Mouse (Mus musculus): ENCODE data around the gene Cdh26. TPM values are rescaled to one million over a fixed set of nuclear protein-coding genes. Genes with fewer than 3 reads are reported as not detected.

Gene Cdh26
- polyA plus RNA-seq, 1 experiment, result 0.10 TPM

DNA sequence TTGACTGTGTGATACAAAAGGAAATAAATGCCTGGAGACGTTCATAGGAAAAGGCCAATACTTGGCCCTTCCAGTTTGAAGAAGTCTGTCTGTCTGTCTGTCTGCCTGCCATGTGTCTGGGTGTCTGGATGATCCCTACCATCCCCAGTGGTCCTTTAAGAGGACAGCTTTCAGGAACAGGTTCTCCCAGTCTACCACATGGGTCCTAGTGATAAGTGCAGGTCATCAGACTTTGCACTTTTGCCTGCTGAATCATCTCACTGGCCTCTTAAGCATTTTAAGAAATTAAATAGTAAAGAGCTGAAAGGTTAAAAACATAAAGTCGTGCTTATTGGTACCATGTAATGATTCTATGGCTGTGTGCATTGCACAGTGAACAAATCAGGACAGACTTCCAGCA lies 3.2 kb downstream of the Cdh26 start:
- 40% methylated on average over 2 of the region's 2 CpGs for WGBS
- DNase-seq (ENCODE audit: low read depth, low spot score), result no peak

DNA sequence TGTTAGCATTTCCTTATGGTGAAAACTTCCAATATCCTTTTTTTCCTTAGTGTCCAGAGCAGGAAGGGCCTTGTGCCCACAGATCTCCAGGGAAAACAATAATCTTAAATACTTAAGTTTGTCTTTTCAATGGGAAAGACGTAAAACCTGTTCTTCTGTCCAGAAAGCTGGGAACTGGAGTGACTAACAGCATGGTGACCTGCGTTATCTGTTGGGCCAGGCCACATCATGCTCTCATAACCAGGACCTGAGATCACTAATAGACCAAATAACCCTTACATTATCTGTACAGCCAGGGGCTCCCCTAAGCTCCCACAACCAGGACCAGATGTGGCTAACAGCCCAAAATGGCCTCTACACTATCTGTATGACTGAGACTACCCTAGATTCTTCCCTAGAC lies 3.6 kb downstream of the Cdh26 start:
- WGBS, result 72% methylated on average over 2 of the region's 2 CpGs
- DNase-seq (ENCODE audit: low read depth, low spot score), result no peak

DNA sequence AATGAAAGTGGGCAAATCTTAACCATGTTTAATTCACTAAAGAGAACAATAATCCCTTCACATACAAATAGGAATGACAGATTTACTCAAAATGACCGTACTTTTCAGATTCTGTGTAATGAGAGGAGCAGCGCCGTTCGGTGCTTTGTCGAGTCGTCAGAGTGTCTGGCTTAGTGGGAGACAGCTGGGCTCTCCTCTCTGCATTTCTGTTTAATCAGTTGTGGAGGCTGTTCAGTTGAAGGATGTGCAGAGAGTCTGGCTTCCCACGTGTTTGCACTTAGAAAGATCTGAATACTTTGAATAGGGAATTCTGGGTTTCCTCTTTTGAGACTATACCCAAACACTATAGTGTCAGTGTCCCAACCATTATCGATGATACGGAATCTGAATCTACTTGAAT lies 7.0 kb downstream of the Cdh26 start:
- 64% methylated on average over 9 of the region's 9 CpGs for WGBS

DNA sequence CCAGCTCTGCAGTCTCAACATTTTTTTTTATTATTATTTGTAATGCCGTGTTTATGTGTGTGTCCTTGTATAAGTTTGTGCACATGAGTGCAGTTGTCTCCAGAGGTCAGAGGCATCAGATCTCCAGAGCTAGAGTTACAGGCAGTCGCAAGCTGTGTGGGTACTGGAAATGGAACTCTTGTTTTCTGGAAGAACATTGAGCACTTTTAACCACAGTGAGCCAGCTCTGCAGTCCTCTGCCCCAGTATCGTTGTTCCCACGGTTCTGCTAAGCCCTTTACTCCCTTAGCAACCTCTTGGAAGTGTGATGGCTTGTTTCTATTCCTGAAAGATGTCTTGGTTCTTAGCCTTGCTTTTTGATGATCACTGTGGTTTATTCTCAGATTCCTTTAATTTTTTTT lies 19.1 kb downstream of the Cdh26 start:
- no peak for DNase-seq (ENCODE audit: low read depth, low spot score)
- 84% methylated on average over 4 of the region's 4 CpGs for WGBS

More for the DNA sequence above, 7.0 kb downstream of the Cdh26 start:
- DNase-seq (ENCODE audit: low read depth, low spot score), result no peak

DNA sequence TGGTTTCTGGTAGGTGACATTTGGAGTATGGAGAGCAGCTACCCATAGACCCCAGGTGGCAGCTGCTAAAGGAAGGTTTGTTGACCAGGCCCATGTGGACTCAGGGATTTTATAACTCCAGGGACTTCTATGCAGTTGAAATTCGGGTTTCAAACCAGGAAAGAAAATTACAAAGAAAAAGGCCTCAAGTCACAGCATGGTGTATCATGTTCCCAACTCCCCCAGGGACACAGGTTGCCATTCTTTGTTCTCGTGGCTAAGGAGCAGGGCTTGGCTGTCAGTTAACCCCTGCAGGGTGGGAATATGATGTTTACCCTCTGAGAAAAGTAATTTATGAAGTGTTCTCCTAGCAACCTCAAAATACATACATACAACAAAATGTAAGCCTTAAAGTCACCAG lies 19.9 kb downstream of the Cdh26 start:
- no peak for DNase-seq (ENCODE audit: low read depth, low spot score)
- 28% methylated on average over 2 of the region's 2 CpGs for WGBS

DNA sequence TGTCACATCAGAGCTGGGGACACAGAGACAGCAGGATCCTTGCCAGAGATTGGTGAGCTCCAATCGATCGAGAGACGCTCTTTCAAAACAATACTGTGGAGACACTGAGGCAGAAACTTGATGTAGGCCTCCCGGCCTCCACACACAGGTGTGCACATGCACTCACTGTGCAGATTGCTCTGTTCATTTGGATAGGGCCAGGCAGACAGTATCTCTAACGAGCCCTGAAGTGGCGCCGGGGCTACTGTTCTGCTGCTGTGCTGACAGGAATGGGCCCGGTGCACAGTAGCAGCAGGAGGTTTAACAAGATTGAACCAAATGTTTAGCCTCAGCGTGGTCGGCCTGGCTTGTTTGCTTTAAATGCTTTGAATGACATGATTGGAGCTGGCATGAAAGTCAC lies 20.6 kb downstream of the Cdh26 start:
- 75% methylated on average over 10 of the region's 10 CpGs for WGBS
- DNase-seq (ENCODE audit: low read depth, low spot score), result no peak

DNA sequence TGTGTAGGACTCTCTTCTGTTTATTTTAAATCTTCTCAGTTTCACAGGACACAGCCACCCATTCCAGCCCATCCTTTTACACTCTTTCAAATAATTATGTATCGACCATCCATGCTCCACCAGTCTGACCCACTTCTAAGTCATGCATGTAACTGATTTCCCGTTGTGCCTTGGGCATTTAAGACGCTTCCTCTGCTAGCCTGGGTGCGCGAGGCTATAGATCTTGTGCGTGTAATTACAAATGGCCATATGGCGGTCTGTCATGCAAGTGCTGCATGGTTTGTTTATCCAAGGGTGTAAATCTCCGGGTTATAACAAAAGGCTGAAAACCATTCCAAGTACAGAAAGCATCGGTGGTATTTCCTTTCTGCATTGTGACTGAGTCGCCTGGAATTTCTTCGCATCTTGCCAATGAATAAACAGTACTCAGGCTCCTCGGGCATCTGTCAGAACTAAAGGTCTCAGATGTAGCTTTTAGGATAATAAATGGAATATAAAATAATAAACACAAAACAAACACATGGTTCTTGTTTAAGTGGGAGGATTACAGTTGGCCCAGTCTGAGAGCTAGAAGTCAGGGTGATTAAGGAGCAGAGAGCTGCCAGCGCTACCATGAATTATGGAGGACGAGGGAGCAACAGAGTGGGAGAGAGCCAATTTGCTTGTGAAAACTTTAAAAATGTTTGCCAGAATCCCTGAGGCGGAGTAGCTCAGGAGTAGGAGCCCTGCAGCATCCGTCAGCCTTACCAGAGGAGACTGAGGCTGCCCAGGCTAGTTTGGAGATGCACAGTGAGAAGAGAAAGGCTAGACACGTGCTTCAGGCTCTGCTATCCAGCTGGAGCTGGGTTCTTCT lies 24.6 kb downstream of the Cdh26 start:
- WGBS, result 15% methylated on average over 17 of the region's 17 CpGs

DNA sequence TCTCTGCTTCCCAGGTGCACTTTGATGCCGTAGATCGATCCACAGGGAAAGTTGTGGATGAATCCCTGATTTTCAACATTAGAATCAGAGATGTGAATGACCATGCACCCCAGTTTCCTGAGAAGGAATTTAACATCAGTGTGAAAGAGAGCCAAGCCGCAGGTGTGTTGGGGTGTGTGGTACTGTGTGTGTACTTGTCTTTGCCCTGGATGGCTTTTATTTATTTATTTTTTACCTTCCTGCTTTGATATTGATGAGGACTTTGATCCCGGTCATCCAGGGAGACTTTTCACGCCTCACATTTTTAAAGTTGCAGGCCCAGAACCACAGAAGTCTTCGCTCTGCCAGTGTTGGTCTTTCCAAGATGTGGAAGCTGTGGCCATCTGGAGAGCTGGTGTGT lies 27.1 kb downstream of the Cdh26 start:
- no peak for DNase-seq (ENCODE audit: low read depth, low spot score)
- WGBS, result 62% methylated on average over 6 of the region's 6 CpGs

More for the DNA sequence above, 24.6 kb downstream of the Cdh26 start:
- DNase-seq (ENCODE audit: low read depth, low spot score), result no peak

DNA sequence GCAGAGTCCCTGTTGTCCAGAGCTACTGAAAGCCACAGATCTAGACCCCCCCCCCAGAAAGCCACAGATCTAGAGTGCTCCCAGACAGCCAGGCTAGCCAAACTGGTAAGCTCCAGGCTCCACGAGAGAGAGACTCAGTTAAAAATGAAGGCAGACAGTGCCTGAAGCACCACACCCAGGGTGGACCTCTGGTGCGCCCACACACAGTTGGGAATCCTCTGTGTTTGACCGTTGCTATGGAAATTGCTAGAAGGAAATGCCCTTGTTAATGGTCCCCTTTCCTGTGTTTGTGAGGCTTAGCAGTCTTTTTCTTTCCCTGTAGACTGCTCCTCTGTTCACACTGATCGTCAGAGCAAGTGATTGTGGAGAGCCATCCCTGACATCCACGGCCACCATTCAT lies 30.0 kb downstream of the Cdh26 start:
- 34% methylated on average over 5 of the region's 5 CpGs for WGBS
- DNase-seq (ENCODE audit: low read depth, low spot score), result no peak

DNA sequence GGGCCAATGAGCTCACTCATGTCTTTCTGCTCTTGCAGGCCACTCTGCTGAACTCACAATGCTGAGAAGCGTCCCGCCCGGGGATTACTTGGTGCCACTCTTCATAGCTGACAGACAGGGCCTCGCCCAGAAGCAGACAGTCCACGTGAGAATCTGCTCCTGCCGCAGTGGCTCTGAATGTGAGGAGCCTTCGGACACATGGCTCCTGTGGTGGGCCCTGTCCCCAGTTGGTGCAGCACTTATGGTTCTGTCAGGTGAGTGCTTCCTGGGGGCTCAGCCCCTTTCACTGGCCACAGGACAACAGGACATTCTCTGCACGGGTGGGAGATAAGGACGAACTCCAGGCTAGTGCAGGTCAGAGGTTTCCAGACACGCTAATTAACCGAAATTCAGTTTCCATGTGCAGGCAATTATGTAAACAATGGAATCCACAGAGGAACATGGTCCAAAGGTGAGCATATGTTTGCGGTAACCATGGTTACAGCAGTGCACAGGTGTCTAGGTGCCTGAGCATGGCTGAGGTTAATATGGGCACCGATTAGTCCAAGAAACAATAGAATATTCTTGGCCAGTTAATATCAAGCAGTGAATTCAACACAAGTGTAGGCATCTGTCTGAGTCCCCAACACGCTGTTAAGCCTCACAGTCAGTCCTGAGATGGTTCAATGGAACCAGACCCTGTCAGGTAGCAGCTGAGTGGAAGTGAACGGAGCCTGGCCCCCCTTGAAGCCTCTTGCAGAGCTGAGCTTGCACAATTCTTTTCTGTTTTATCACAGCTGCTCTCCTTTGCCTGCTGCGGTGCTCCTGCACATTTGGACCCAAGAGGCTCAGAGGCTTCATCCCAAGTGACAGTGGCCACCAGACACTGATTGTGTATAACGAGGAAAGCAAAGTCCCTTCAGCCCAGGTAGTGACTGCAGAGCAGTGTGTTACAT lies 41.5 kb downstream of the Cdh26 start:
- DNase-seq (ENCODE audit: low read depth, low spot score), result peak; percentile 64
- 30% methylated on average over 17 of the region's 17 CpGs for WGBS

DNA sequence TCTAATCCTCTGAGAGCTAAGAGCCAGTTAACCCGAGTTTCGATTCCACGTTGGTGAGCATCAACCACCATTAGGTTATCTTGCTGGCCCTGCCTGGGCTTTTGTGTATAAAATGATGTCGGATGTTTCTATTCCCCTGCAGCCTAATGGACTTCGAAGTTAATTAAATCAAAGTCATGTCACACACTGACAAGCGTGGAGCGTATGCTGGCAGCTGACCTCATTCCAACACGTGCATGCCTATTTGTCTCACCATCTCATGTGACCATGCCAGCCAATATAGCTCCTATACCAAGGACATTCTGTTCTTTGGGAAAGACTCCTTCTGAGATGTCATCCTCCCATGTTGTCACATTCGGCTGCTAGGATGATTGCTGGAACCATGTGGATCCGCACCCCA lies 43.6 kb downstream of the Cdh26 start:
- WGBS, result 92% methylated on average over 10 of the region's 10 CpGs
- DNase-seq (ENCODE audit: low read depth, low spot score), result no peak

DNA sequence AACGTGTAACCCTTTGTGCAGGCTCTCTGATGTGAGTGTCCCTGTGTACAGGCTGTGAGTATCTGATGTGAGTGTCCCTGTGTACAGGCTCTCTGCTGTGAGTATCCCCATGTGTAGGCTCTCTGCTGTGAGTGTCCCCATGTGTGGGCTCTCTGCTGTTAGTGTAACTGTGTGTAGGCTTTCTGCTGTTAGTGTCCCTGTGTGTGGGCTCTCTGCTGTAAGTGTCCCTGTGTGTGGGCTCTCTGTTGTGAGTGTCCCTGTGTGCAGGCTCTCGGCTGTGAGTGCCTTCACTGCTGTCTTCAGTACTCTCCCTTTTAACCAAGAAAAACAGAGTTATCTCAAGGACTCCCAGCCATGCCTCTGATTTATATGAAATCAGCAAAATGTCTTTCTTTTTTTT lies 46.9 kb downstream of the Cdh26 start:
- 59% methylated on average over 2 of the region's 2 CpGs for WGBS
- no peak for DNase-seq (ENCODE audit: low read depth, low spot score)

DNA sequence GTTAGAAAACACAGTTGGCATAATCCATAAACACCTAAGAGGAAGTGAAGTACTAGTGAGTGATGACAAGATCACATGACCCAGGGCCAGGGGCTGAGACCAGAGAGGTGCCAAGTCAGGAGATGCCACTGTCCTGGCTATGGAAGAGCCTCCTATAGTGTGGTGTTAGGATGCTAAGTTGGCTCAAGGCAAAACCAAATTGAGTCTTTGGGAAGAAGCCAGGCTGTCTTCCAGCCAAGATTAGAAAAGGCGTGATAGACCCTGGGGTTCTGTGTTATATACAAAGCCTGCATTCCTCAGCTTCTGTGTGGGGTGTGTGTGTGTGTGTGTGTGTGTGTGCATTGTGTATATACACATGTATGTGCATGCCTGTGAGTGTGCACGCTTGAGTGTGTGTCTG lies 48.7 kb downstream of the Cdh26 start:
- 76% methylated on average over 2 of the region's 2 CpGs for WGBS
- DNase-seq (ENCODE audit: low read depth, low spot score), result no peak

DNA sequence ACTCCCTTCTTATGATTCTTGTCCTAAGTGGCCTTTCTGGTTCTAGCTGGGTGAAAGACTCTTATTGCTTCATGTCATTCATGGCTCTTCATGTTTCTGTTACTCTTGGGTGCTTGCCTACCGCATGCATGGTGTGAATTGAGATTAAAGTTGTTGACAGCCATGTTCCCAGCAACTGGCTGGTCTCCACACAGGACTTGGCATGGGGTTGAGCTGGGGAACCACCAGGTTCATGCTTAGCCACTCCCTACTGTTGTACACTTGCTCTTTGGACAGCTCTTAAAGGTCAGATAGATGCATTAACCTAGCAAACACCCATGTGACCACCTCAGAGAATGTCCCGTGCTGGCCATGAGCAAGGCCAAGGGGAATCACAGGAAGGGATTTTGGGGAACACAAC lies 50.6 kb downstream of the Cdh26 start:
- DNase-seq (ENCODE audit: low read depth, low spot score), result no peak
- 39% methylated on average over 2 of the region's 2 CpGs for WGBS

DNA sequence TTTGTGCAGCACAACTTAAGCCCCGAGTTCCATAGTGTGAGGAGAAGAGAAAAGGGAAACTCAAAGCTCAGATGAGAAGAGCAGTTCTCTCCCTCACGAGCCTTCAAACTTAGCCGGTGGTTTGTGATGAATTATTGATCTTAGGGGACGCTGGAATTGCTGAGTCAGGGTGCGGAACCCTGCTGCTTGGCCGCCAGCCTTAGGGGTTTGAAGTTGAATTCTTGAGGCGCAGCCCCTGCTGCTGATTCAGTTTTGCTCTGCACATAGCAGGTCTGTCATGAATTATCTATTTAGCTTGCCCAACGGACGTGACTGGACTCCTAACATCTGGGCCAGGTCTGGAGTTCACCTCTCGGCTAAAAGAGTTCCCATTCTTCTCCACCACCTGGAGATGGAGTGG lies 53.1 kb downstream of the Cdh26 start:
- 66% methylated on average over 10 of the region's 10 CpGs for WGBS
- DNase-seq (ENCODE audit: low read depth, low spot score), result no peak

DNA sequence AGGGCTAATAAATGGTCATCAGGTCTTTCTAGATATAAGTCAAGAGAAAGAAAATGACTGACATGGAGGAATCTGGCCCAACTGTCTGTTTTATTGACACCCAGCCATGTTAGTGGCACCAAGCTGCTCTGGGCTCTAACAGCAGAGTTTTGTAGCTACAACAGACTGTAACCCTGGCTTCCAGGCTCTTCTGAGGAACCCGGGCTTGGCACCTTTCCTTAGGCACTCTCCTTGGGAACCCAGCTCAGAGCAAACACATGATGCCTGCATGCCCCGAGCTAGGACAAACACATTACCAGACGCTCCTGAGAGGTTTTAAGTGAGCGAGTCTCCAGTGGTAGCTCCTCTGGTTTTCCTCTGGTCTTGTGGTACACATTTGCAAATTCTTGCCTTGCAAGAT lies 57.9 kb downstream of the Cdh26 start:
- no peak for DNase-seq (ENCODE audit: low read depth, low spot score)
- 44% methylated on average over 4 of the region's 4 CpGs for WGBS

DNA sequence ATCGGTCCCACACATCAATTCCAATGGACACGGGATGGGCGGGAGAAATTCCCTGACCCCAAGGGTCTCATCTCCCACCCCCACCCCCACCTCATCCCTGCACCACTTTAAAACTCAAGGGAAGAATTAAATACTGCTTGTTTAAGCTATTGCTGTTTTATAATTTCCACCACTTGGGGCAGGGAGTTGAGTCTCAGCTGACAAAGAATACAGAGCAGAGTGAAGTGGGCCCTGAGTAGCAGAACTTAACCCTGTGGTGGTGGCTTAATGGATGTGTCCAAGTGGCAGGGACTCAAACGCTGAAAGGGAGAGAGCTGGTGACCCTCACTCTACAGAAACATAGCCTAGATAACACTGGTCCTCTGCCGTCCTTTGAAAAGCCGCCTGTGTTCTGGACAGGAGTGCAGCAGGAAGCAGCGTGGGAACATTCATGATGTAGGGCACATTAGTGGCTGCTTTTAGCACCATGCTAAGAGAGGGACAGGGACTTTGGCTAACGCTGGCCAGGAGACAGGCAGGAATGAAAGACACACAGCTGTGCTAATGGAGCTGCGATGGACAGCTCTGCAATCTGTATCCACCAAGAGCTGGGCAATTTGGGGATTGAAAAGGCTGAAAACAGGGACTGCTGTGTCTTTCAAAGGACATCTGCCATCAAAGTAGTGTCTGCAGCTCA lies 60.1 kb downstream of the Cdh26 start:
- WGBS, result 85% methylated on average over 9 of the region's 9 CpGs
- DNase-seq (ENCODE audit: low read depth, low spot score), result no peak

DNA sequence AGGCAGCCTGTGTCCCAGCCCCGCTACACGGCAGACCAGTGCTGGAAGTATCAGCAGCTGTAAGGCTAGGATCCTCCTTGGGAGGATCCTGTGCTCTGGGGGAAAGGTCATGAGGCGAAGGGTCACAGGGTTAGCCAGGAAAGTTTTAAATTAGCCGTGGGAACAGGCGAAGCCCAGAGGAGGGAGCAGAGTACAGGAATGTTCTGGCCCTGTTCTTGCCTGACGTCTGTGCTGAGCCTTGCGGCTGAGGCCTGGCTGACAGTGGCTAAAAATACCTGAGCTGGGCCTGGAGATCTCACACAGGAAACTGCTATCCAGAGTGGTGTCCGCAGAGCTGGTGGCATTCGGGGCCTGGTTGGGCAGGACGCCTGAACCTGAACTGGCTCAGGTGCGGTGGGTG lies 63.7 kb downstream of the Cdh26 start:
- no peak for DNase-seq (ENCODE audit: low read depth, low spot score)
- WGBS, result 56% methylated on average over 11 of the region's 11 CpGs

DNA sequence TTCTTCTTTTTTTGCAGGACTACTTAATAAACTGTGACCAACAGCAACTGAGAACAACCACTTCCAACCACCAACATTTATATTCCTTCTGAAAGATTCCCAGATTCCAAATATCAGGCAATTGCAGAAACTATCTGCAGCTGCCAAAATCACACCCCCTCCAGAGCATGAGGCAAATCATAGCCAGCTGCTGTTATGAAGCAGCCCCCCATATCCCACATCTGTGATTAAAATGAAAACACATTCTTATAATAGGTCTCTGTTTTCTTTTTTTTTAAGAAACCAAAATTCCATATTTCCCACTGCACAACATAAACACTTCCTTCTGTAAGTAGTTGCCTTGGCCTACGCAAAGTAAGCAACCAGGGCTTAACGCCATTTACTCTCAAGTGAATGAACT lies 65.5 kb downstream of the Cdh26 start:
- no peak for DNase-seq (ENCODE audit: low read depth, low spot score)
- WGBS, result 90% methylated on average over 2 of the region's 2 CpGs

DNA sequence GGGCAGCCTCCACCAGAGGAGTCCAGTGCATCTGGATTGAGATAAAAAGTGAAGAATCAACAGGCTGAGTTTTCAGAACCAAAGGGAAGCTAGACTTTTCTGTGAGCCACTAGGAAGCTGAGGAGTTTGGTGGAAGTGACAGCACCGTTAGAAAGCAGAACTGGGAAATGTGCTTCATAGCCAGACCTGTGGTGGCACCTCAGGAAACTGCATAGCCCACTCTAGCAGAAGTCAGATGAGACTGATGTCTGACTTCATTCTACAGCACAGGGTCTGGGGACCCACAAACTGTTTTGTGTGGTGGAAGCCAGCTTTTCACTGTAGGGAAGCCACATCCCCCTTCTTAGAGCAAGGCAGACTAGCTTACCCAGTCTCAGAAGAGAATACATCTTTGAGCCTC lies 67.6 kb downstream of the Cdh26 start:
- 59% methylated on average over 1 of the region's 1 CpGs for WGBS
- DNase-seq (ENCODE audit: low read depth, low spot score), result no peak
